Mouse (Mus musculus) urinary bladder, postnatal 10 days (tissue): Measurements from ENCODE around the gene Clec3a.

Source experiments
- DNase-seq: peaks from one replicate; pipeline ENCODE4 v3.0.0; 2022; ENCODE audit warnings: low spot score

Clec3a gene

DNA sequence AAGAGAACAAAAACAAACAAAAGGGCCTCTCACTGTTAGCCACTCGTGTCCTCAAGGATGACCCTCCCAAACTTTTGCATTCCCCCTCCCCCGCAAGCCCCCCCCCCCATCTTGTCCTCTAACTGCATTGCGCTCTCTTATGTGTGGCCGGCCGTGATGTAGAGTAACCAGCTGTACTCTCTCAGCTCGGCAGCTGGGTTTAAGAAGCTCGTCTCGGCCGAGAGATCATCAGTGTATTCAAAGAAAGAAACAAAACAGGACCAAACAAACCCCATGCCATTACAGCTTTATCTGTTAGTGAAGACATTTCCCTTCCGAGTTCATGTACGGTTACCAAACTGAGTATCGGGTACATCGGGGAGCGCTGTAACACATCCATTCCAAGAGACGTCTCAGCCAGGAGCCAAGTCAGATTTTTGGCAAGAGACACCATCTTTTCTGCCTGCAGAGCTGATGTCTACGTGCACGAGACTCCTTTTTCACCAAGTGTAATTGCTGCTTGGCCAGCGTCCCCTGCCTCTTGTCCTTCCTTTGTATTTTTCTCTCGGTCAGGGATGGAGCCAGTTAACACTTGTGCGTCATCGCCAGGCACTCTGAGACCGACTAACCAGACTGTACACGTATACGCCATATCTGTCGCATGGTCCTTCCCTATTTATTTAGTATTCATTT lies 40.4 kb downstream of the Clec3a start:
- no peak for DNase-seq

- DNase-seq = no peak
These were observed 42.7 kb downstream of the Clec3a start for GRCm38 (mm10) chr8:114460600-114460999.

DNA sequence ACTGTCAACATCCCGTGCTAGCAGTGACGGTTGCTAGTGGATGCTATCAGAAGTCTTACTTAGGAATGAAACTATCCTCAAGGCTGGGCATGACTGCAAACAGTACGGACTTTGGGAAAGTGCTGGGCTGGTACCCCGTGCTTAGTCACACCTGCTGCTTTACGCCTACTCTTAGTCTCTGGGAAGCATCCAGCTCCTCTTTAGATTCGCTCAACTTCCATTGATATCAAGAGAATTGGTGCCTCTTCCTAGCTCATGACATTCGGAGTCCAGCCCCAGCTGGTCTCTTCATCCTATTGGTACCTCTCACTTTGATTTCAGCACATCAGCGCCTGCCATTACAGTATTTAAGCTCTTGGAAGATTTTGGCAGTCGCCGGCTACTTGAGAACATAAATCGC lies 44.7 kb downstream of the Clec3a start:
- no peak for DNase-seq

- no peak for DNase-seq
These were observed 45.4 kb downstream of the Clec3a start for GRCm38 (mm10) chr8:114463305-114463704.

DNA sequence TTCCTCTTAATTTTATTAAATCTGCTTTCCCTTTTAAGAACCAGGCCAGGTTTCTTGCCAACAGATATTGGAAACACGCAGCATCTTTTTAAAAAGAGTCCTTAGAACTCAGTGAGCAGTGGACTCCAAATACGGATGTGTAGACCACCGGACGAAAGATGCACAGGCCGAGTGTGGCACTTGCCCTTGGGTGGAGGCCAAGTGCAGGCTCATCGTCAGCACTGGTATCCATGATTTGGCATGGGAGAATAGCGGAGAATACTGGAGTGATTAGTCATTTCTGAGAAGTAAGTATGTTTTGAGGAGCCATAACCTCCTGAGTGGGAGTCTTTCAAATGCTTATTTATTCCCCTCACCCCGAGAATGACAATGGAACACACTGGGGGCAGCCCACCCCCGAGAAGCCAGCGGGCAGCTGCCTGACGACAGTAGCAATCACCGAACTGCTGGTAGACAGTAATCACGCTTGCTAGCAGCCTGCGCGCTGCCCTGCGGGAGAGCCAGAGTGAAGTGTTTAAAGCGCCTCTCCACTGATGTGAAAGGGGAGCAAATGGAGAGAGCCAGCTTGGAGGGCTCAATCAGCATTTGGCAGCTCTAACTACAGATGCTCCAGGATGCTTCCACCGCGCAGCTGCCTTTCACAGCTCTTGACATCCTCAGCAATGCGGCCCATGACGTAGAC lies 50.8 kb downstream of the Clec3a start:
- no peak for DNase-seq

GRCm38 (mm10) chr8:114469208-114469590 lies 51.3 kb downstream of the Clec3a start:
- DNase-seq = no peak

DNA sequence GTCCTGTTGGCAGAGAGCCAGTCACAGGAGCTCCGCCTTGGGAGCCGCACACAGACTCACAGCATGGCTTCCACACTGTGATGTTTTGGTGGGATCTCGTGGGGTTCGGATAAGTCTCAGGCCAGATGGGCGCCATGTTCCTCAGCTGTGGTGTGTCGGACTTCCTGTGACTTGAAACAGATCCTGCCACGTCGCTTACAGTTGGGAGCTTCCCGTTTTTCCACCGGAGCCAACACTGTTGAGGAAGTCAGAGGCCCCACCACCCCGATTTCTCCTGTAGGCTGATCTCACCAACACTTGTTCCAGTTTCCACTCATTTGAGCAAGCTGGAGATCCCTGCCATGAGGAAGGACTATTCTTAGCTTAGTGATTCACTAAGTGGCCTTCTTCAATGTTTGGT lies 55.7 kb downstream of the Clec3a start:
- no peak for DNase-seq
